Mouse (Mus musculus) testis, adult 2 months (tissue): ENCODE results near the gene Gys1.
"Not testable (repeated sequence)": the region's sequence is repeated elsewhere in the genome, so short reads cannot be mapped to it uniquely, and the experiment has no call there.

Source experiments
- CTCF ChIP-seq: fragments of 200-500 bp; IDR thresholded peaks from 2 replicates; pipeline ENCODE4 v1.5.1; 2012; ENCODE audit warnings: low read depth, mild to moderate bottlenecking, inconsistent platforms, low read length, moderate library complexity; ENCODE audit not compliant: control insufficient read depth, insufficient read depth, insufficient replicate concordance
- POLR2A ChIP-seq: fragments of 200-500 bp; IDR thresholded peaks from 2 replicates; pipeline ENCODE4 v1.6.1; 2012; ENCODE audit warnings: low read depth, mild to moderate bottlenecking, inconsistent platforms, low read length, moderate library complexity; ENCODE audit not compliant: control insufficient read depth

DNA sequence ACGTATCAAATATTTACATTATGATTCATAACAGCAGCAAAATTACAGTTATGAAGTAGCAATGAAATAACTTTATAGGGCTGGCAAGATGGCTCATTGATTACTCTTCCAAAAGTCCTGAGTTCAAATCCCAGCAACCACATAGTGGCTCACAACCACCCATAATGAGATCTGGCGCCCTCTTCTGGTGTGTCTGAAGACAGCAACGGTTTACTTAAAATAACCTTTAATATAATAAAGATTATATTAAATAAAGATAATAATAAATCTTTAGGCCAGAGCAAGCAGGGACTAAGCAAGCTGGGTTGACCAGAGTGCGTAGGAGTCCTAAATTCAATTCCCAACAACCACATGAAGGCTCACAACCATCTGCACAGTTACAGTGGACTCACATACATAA, 28.2 kb downstream of the Gys1 start:
- TF ChIP-seq CTCF, POLR2A: not testable (repeated sequence)
